Comparison of ENCODE assay signal across 8 mouse cellular contexts in the genomic region with DNA sequence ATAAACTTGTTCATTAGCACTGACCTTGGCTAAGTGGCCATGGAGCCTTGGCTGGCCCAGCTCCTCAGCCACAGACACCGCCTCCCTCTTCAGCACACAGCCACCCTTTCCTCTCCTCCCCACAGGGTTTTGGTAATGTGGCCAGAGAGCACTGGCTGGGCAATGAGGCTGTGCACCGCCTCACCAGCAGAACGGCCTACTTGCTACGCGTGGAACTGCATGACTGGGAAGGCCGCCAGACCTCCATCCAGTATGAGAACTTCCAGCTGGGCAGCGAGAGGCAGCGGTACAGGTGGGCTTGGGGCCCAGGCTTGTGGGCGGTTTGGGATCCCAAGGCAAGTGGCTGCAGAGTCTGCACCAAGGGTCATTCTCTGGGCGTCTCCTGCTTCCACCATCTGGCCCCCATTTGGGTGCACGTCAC. TPM values are rescaled to one million over a fixed set of nuclear protein-coding genes. Genes with fewer than 3 reads are reported as not detected.
DNase-seq lines count a peak whose midpoint lies in the region; ATAC-seq and TF ChIP-seq lines count a peak whose summit lies in the region.

No protein-coding gene starts in this region.

- no peaks in the 10 kb centered on the region for H3K9me3 ChIP-seq in forebrain, postnatal 0 days (ENCODE audit: low read length)
- H3K9me3 ChIP-seq in forebrain, embryonic 10.5 days: no peaks in the 10 kb centered on the region
- no peaks in the 10 kb centered on the region for H3K9me3 ChIP-seq in intestine, embryonic 16.5 days (ENCODE audit: control insufficient read depth, low read length)

- H3K27me3 ChIP-seq in forebrain, postnatal 0 days (ENCODE audit: insufficient read depth, low read length): no peaks in the 10 kb centered on the region
- H3K27me3 ChIP-seq in forebrain, embryonic 10.5 days (ENCODE audit: poor library complexity, severe bottlenecking): no peaks in the 10 kb centered on the region
- H3K27me3 ChIP-seq in intestine, embryonic 16.5 days (replicated peaks; ENCODE audit: control insufficient read depth, insufficient read depth, low read length): no peaks in the 10 kb centered on the region

- ATAC-seq in forebrain, postnatal 0 days: 0 out of 2 replicates have a peak, but pooled peaks have one; percentile 29
- ATAC-seq in intestine, embryonic 16.5 days: peak; percentile 62

- no peak overlapping the region for H3K4me2 ChIP-seq in forebrain, postnatal 0 days (ENCODE audit: low read depth)
- H3K4me2 ChIP-seq in intestine, embryonic 16.5 days (ENCODE audit: low read depth, low read length): no peak overlapping the region

- WGBS in forebrain, postnatal 0 days: 41% methylated on average over 11 of the region's 11 CpGs
- 77% methylated on average over 11 of the region's 11 CpGs for WGBS in forebrain, embryonic 10.5 days
- WGBS in intestine, embryonic 16.5 days: 45% methylated on average over 11 of the region's 11 CpGs

- no peak for TF ChIP-seq CTCF in forebrain, postnatal 0 days (IDR thresholded peaks at IDR 0.05; ENCODE audit: low read depth)

- H3K4me1 ChIP-seq in forebrain, postnatal 0 days (ENCODE audit: insufficient read depth): no peaks in the 10 kb centered on the region
- H3K4me1 ChIP-seq in forebrain, embryonic 10.5 days: peaks cover 4% of the 10 kb centered on the region; the same call in 1 of the 2 replicates
- peaks cover 6% of the 10 kb centered on the region; the same call in 1 of the 2 replicates for H3K4me1 ChIP-seq in intestine, embryonic 16.5 days (ENCODE audit: control insufficient read depth, insufficient read depth, low read length)

- no peak for DNase-seq in forebrain, postnatal 0 days
- no peak for DNase-seq in forebrain, embryonic 10.5 days (ENCODE audit: extremely low spot score, low spot score)
- peak; percentile 7 to 24 for DNase-seq in thymus, postnatal 36 days
- DNase-seq in thymus, postnatal 4 days: no peak
- peak; percentile 76 for DNase-seq in testis, postnatal 10 days (ENCODE audit: low spot score)
- DNase-seq in spleen, postnatal 4 days (ENCODE audit: low spot score in 2 of 2): no peak
- no peak for DNase-seq in layer of hippocampus, adult 8-10 months (ENCODE audit: low spot score in 2 of 2)

- no peak overlapping the region for H3K4me3 ChIP-seq in forebrain, postnatal 0 days (ENCODE audit: low read depth, low read length)
- H3K4me3 ChIP-seq in forebrain, embryonic 10.5 days: no peak overlapping the region
- no peak overlapping the region for H3K4me3 ChIP-seq in intestine, embryonic 16.5 days (ENCODE audit: low read length)

- H3K27ac ChIP-seq in forebrain, postnatal 0 days (ENCODE audit: low read depth, low read length): no peak overlapping the region
- H3K27ac ChIP-seq in forebrain, embryonic 10.5 days: no peak overlapping the region
- no peak overlapping the region for H3K27ac ChIP-seq in intestine, embryonic 16.5 days (ENCODE audit: low read length)

- no peaks in the 10 kb centered on the region for H3K36me3 ChIP-seq in forebrain, postnatal 0 days (ENCODE audit: insufficient read depth)
- no peaks in the 10 kb centered on the region for H3K36me3 ChIP-seq in forebrain, embryonic 10.5 days (replicated peaks)
- H3K36me3 ChIP-seq in intestine, embryonic 16.5 days (ENCODE audit: control insufficient read depth, insufficient read depth, low read length): no peaks in the 10 kb centered on the region

- H3K9ac ChIP-seq in forebrain, postnatal 0 days: no peak overlapping the region
- H3K9ac ChIP-seq in intestine, embryonic 16.5 days (ENCODE audit: low read depth, low read length): no peak overlapping the region

RNA-seq across cellular contexts. Expression of a gene that starts 27.8 kb away (rescaled TPM):
- total RNA-seq in forebrain, postnatal 0 days (2014; rRNA removed): 0.08 and 0.43 TPM in 2 replicates
- polyA plus RNA-seq in forebrain, postnatal 0 days (2015; fragmentation: Nextera tagmentation; extraction: Ambion mirVana): 0.06 and 0.19 TPM in 2 replicates
- 0.06 and 0.17 TPM in 2 replicates for polyA plus RNA-seq in forebrain, embryonic 10.5 days (2016; fragmentation: Nextera tagmentation; extraction: Ambion mirVana)
- 0.89 and 1.0 TPM in 2 replicates for polyA plus RNA-seq in intestine, embryonic 16.5 days (2015; fragmentation: Nextera tagmentation; extraction: Ambion mirVana)
- total RNA-seq in layer of hippocampus, adult 8-10 months (2022): under 1 TPM in 1 of 4 experiments, not detected in 3; 0.14 TPM

RNA-seq across cellular contexts. Expression of a gene that starts 41.2 kb away (rescaled TPM):
- 17.2 and 24.3 TPM in 2 replicates for total RNA-seq in forebrain, postnatal 0 days (2014; rRNA removed)
- polyA plus RNA-seq in forebrain, postnatal 0 days (2015; fragmentation: Nextera tagmentation; extraction: Ambion mirVana): 41.2 and 47.7 TPM in 2 replicates
- polyA plus RNA-seq in forebrain, embryonic 10.5 days (2016; fragmentation: Nextera tagmentation; extraction: Ambion mirVana): 60.3 and 70.4 TPM in 2 replicates
- polyA plus RNA-seq in intestine, embryonic 16.5 days (2015; fragmentation: Nextera tagmentation; extraction: Ambion mirVana): 25.7 and 25.9 TPM in 2 replicates
- 1 to 10 TPM; 5.9 to 8.0 (median 7.2) TPM for total RNA-seq in layer of hippocampus, adult 8-10 months (2022)

RNA-seq across cellular contexts. Expression of a gene that starts 57.5 kb away (rescaled TPM):
- 0.92 and 2.2 TPM in 2 replicates for total RNA-seq in forebrain, postnatal 0 days (2014; rRNA removed)
- polyA plus RNA-seq in forebrain, postnatal 0 days (2015; fragmentation: Nextera tagmentation; extraction: Ambion mirVana): 2.0 TPM in 2 replicates
- 0.69 and 0.79 TPM in 2 replicates for polyA plus RNA-seq in forebrain, embryonic 10.5 days (2016; fragmentation: Nextera tagmentation; extraction: Ambion mirVana)
- polyA plus RNA-seq in intestine, embryonic 16.5 days (2015; fragmentation: Nextera tagmentation; extraction: Ambion mirVana): 6.9 and 7.0 TPM in 2 replicates
- total RNA-seq in layer of hippocampus, adult 8-10 months (2022): 1 to 10 TPM; 2.1 to 3.9 (median 2.1) TPM

Comparison
In these comparisons a context has a peak if more than half of its experiments do, and no peak if none do; other contexts are left out.
1. DNase-seq: peak in thymus, postnatal 36 days (2 of 2) and testis, postnatal 10 days (single experiment); none in forebrain, postnatal 0 days (single experiment), forebrain, embryonic 10.5 days (single experiment), thymus, postnatal 4 days (single experiment), spleen, postnatal 4 days (0 of 2) and layer of hippocampus, adult 8-10 months (0 of 2).